ENCODE assay signal across 20 mouse cellular contexts in genomic region chr8:79227194-79227593, GRCm38 (mm10). TPM values are rescaled to one million over a fixed set of nuclear protein-coding genes. Genes with fewer than 3 reads are reported as not detected.
"Had no signal": no experiment of that assay in that cellular context is flagged by ENCODE, and none has a peak within 500 bp of the region (broad histone marks: within the 10 kb centered on the region; RNA-seq: fewer than 3 reads in every experiment).

No protein-coding gene starts in this region.

- ATAC-seq: midbrain, embryonic 13.5 days had no signal

- H3K4me3 ChIP-seq: kidney, embryonic 15.5 days; left cerebral cortex, adult 2 months; limb, embryonic 15.5 days; liver, embryonic 13.5 days; midbrain, embryonic 13.5 days; neural tube, embryonic 15.5 days had no signal

- H3K27me3 ChIP-seq: kidney, embryonic 15.5 days; limb, embryonic 15.5 days; liver, embryonic 13.5 days; midbrain, embryonic 13.5 days; neural tube, embryonic 15.5 days had no signal

- H3K9ac ChIP-seq: kidney, embryonic 15.5 days; limb, embryonic 15.5 days; liver, embryonic 13.5 days; midbrain, embryonic 13.5 days; neural tube, embryonic 15.5 days had no signal

- H3K27ac ChIP-seq: kidney, embryonic 15.5 days; left cerebral cortex, adult 2 months; limb, embryonic 15.5 days; liver, embryonic 13.5 days; midbrain, embryonic 13.5 days; neural tube, embryonic 15.5 days; stomach, postnatal 0 days had no signal

- H3K36me3 ChIP-seq: kidney, embryonic 15.5 days; limb, embryonic 15.5 days; liver, embryonic 13.5 days; midbrain, embryonic 13.5 days; neural tube, embryonic 15.5 days had no signal

- H3K9me3 ChIP-seq: kidney, embryonic 15.5 days; limb, embryonic 15.5 days; liver, embryonic 13.5 days had no signal

- DNase-seq: kidney, adult 18-20 months; kidney, postnatal 14 days; liver, embryonic 13.5 days; lung, adult 18-20 months; lung, postnatal 36 days; right cerebral cortex, adult 18-20 months; right cerebral cortex, postnatal 25 days had no signal

- H3K4me2 ChIP-seq: kidney, embryonic 15.5 days; limb, embryonic 15.5 days; liver, embryonic 13.5 days; midbrain, embryonic 13.5 days; neural tube, embryonic 15.5 days had no signal

- H3K4me1 ChIP-seq: liver, embryonic 13.5 days; midbrain, embryonic 13.5 days had no signal

RNA-seq across cellular contexts. Expression of gene 1700011L22Rik, which starts 21.2 kb away (rescaled TPM):
- total RNA-seq: layer of hippocampus, postnatal 25 days; left cerebral cortex, adult 2 months; left cerebral cortex, postnatal 14 days; megakaryocyte progenitor cell, adult 5-6 weeks; midbrain, postnatal 0 days had no signal
- polyA plus RNA-seq: kidney, embryonic 15.5 days; large intestine, adult 2 months; limb, embryonic 15.5 days; liver, embryonic 13.5 days; lung, embryonic 16.5 days; midbrain, embryonic 13.5 days; midbrain, postnatal 0 days; neural tube, embryonic 11.5 days; neural tube, embryonic 15.5 days; stomach, postnatal 0 days had no signal
